In genomic region chr12:9569971-9570370, GRCm38 (mm10) we compare ENCODE assay signal across 8 mouse cellular contexts. TPM values are rescaled to one million over a fixed set of nuclear protein-coding genes. Genes with fewer than 3 reads are reported as not detected.
A peak's percentile ranks its signal among the peaks of the same experiment; 100 is the strongest.
DNase-seq lines count a peak whose midpoint lies in the region; ATAC-seq and TF ChIP-seq lines count a peak whose summit lies in the region.

Gene Osr1 (plus strand): TSS chr12:9570116.

- no peak within 1 kb of the TSS for H3K27ac ChIP-seq in cerebellum, adult 2 months (ENCODE audit: insufficient read depth, low read length)
- H3K27ac ChIP-seq in forebrain, postnatal 0 days (ENCODE audit: low read depth, low read length), result no peak within 1 kb of the TSS
- no peak within 1 kb of the TSS for H3K27ac ChIP-seq in hindbrain, embryonic 14.5 days
- H3K27ac ChIP-seq in limb, embryonic 12.5 days, result no peak within 1 kb of the TSS
- no peak within 1 kb of the TSS for H3K27ac ChIP-seq in midbrain, embryonic 11.5 days (ENCODE audit: low read depth, low read length)

- ATAC-seq in forebrain, postnatal 0 days, result peak; percentile 41; the same call in 1 of the 2 replicates
- peak; percentile 54; the same call in 1 of the 2 replicates for ATAC-seq in hindbrain, embryonic 14.5 days (ENCODE audit: low FRiP score)
- ATAC-seq in limb, embryonic 12.5 days (ENCODE audit: insufficient number of reproducible peaks, insufficient read depth, low FRiP score, low TSS enrichment, low read depth), result no peak
- ATAC-seq in midbrain, embryonic 11.5 days (ENCODE audit: low FRiP score), result no peak

- no peaks in the 10 kb centered on the region for H3K9me3 ChIP-seq in forebrain, postnatal 0 days (ENCODE audit: low read length)
- no peaks in the 10 kb centered on the region for H3K9me3 ChIP-seq in hindbrain, embryonic 14.5 days (ENCODE audit: control insufficient read depth, low read length)
- H3K9me3 ChIP-seq in limb, embryonic 12.5 days, result no peaks in the 10 kb centered on the region
- no peaks in the 10 kb centered on the region for H3K9me3 ChIP-seq in midbrain, embryonic 11.5 days (ENCODE audit: control insufficient read depth, low read length)

- H3K4me1 ChIP-seq in cerebellum, adult 2 months (ENCODE audit: control insufficient read depth, insufficient read depth, low read length), result no peaks in the 10 kb centered on the region
- no peaks in the 10 kb centered on the region; the same call in 1 of the 2 replicates for H3K4me1 ChIP-seq in forebrain, postnatal 0 days (ENCODE audit: insufficient read depth)
- H3K4me1 ChIP-seq in hindbrain, embryonic 14.5 days (replicated peaks; ENCODE audit: control insufficient read depth, insufficient read depth, low read length), result peaks cover 5% of the 10 kb centered on the region; the same call in 1 of the 2 replicates
- H3K4me1 ChIP-seq in limb, embryonic 12.5 days (replicated peaks), result peaks cover 21% of the 10 kb centered on the region
- H3K4me1 ChIP-seq in midbrain, embryonic 11.5 days (ENCODE audit: control insufficient read depth, insufficient read depth, low read length), result peaks cover 4% of the 10 kb centered on the region; the same call in 1 of the 2 replicates

- peak; percentile 65 for TF ChIP-seq CTCF in cerebellum, adult 2 months (IDR thresholded peaks at IDR 0.05; ENCODE audit: borderline replicate concordance, insufficient read depth, low read depth, low read length)
- TF ChIP-seq CTCF in forebrain, postnatal 0 days (IDR thresholded peaks at IDR 0.05; ENCODE audit: low read depth), result peak; percentile 79

- DNase-seq in layer of hippocampus, adult 11-12 months (ENCODE audit: low spot score), result peak; percentile 38
- DNase-seq in layer of hippocampus, adult 9-10 months (ENCODE audit: low spot score), result no peak
- DNase-seq in cerebellum, adult 2 months, result peak; percentile 28 to 48
- peak; percentile 86 for DNase-seq in forebrain, postnatal 0 days
- peak; percentile 86 for DNase-seq in hindbrain, embryonic 14.5 days (ENCODE audit: low spot score)
- DNase-seq in midbrain, embryonic 11.5 days (ENCODE audit: low spot score, missing footprints), result peak; percentile 95
- DNase-seq in testis, postnatal 10 days (ENCODE audit: low spot score), result peak; percentile 90

- H3K4me2 ChIP-seq in forebrain, postnatal 0 days (ENCODE audit: low read depth), result peak within 1 kb of the TSS; percentile 52
- H3K4me2 ChIP-seq in hindbrain, embryonic 14.5 days (replicated peaks), result peak within 1 kb of the TSS; percentile 55
- peak within 1 kb of the TSS; percentile 69 for H3K4me2 ChIP-seq in limb, embryonic 12.5 days
- peak within 1 kb of the TSS; percentile 42 for H3K4me2 ChIP-seq in midbrain, embryonic 11.5 days

- H3K9ac ChIP-seq in forebrain, postnatal 0 days, result no peak within 1 kb of the TSS
- H3K9ac ChIP-seq in hindbrain, embryonic 14.5 days, result no peak within 1 kb of the TSS
- H3K9ac ChIP-seq in limb, embryonic 12.5 days (replicated peaks), result peak within 1 kb of the TSS; percentile 23; the same call in 1 of the 2 replicates
- no peak within 1 kb of the TSS for H3K9ac ChIP-seq in midbrain, embryonic 11.5 days (ENCODE audit: low read length)

- H3K4me3 ChIP-seq in cerebellum, adult 2 months (replicated peaks; ENCODE audit: insufficient read depth, low read depth, low read length), result peak within 1 kb of the TSS; percentile 41
- peak within 1 kb of the TSS; percentile 26 for H3K4me3 ChIP-seq in forebrain, postnatal 0 days (ENCODE audit: low read depth, low read length)
- peak within 1 kb of the TSS; percentile 26 for H3K4me3 ChIP-seq in hindbrain, embryonic 14.5 days (replicated peaks; ENCODE audit: low read length)
- peak within 1 kb of the TSS; percentile 40 for H3K4me3 ChIP-seq in limb, embryonic 12.5 days (replicated peaks)
- H3K4me3 ChIP-seq in midbrain, embryonic 11.5 days (ENCODE audit: low read depth, low read length), result peak within 1 kb of the TSS; percentile 18

- no peak for TF ChIP-seq POLR2A in cerebellum, adult 2 months (IDR thresholded peaks at IDR 0.05; ENCODE audit: borderline replicate concordance, insufficient read depth, low read length)

- H3K36me3 ChIP-seq in forebrain, postnatal 0 days (ENCODE audit: insufficient read depth), result no peaks in the 10 kb centered on the region
- no peaks in the 10 kb centered on the region for H3K36me3 ChIP-seq in hindbrain, embryonic 14.5 days (replicated peaks; ENCODE audit: control insufficient read depth, insufficient read depth)
- H3K36me3 ChIP-seq in limb, embryonic 12.5 days, result no peaks in the 10 kb centered on the region
- H3K36me3 ChIP-seq in midbrain, embryonic 11.5 days (ENCODE audit: control insufficient read depth, insufficient read depth, low read length), result no peaks in the 10 kb centered on the region

- WGBS in cerebellum, adult 2 months, result under 1% methylated on average over 15 of the region's 15 CpGs
- WGBS in forebrain, postnatal 0 days, result 0% methylated on average over 15 of the region's 15 CpGs
- WGBS in hindbrain, embryonic 14.5 days, result under 1% methylated on average over 15 of the region's 15 CpGs
- under 1% methylated on average over 15 of the region's 15 CpGs for WGBS in limb, embryonic 12.5 days
- WGBS in midbrain, embryonic 11.5 days, result under 1% methylated on average over 15 of the region's 15 CpGs

- peaks cover 9% of the 10 kb centered on the region; the same call in 1 of the 2 replicates for H3K27me3 ChIP-seq in cerebellum, adult 2 months (ENCODE audit: control insufficient read depth, insufficient read depth, low read length)
- peaks cover 61% of the 10 kb centered on the region for H3K27me3 ChIP-seq in forebrain, postnatal 0 days (ENCODE audit: insufficient read depth, low read length)
- H3K27me3 ChIP-seq in hindbrain, embryonic 14.5 days (ENCODE audit: control insufficient read depth, insufficient read depth, low read length), result peaks cover 62% of the 10 kb centered on the region
- peaks cover 58% of the 10 kb centered on the region for H3K27me3 ChIP-seq in limb, embryonic 12.5 days
- H3K27me3 ChIP-seq in midbrain, embryonic 11.5 days (ENCODE audit: control insufficient read depth, insufficient read depth, low read length), result peaks cover 48% of the 10 kb centered on the region

RNA-seq across cellular contexts. Expression of gene Osr1, which starts in this region (rescaled TPM):
- polyA plus RNA-seq in cerebellum, adult 2 months (2012; rRNA removed), result 0.97 and 2.1 TPM in 2 replicates
- total RNA-seq in forebrain, postnatal 0 days (2014; rRNA removed), result 4.2 and 8.4 TPM in 2 replicates
- 5.6 and 7.4 TPM in 2 replicates for polyA plus RNA-seq in forebrain, postnatal 0 days (2015; fragmentation: Nextera tagmentation; extraction: Ambion mirVana)
- 9.6 and 13.2 TPM in 2 replicates for polyA plus RNA-seq in hindbrain, embryonic 14.5 days (2014; fragmentation: Nextera tagmentation; extraction: Ambion mirVana)
- polyA plus RNA-seq in limb, embryonic 12.5 days (2016; fragmentation: Nextera tagmentation; extraction: Ambion mirVana), result 47.8 and 66.8 TPM in 2 replicates
- 15.6 and 16.5 TPM in 2 replicates for polyA plus RNA-seq in midbrain, embryonic 11.5 days (2014; fragmentation: Nextera tagmentation; extraction: Ambion mirVana)

Comparison
In these comparisons a context has a peak if more than half of its experiments do, and no peak if none do; other contexts are left out.
1. ATAC-seq: peak in forebrain, postnatal 0 days (single experiment) and hindbrain, embryonic 14.5 days (single experiment); none in limb, embryonic 12.5 days (single experiment) and midbrain, embryonic 11.5 days (single experiment).
2. Peak in every context shown above with its lines, with median percentiles within 50 percentile points of each other: H3K4me3 ChIP-seq and H3K4me2 ChIP-seq.